Mouse (Mus musculus) intestine, embryonic 14.5 days (tissue): ENCODE measurements around the gene Topaz1. TPM values are rescaled to one million over a fixed set of nuclear protein-coding genes. Genes with fewer than 3 reads are reported as not detected.
A peak's percentile ranks its signal among the peaks of the same experiment; 100 is the strongest.

Experiments
- ATAC-seq: fragments of 200-750 bp; cut with Nextera tagmentation; replicated peaks from 2 replicates; pipeline ENCODE4 v1.8.0; 2017; ENCODE audit warnings: low read depth, moderate number of reproducible peaks, moderate TSS enrichment, moderate library complexity; ENCODE audit not compliant: low FRiP score, low TSS enrichment
- DNase-seq: peaks from one replicate; pipeline ENCODE4 v3.0.0-alpha.2; 2018; ENCODE audit warnings: low spot score
- H3K27ac ChIP-seq: fragments of 300-500 bp; sonication (generic); 2 replicates; pipeline ENCODE4 v1.5.1; 2014; ENCODE audit warnings: low read depth, mild to moderate bottlenecking, control low read depth
- H3K27me3 ChIP-seq: fragments of 300-500 bp; sonication (generic); replicated peaks from 2 replicates; pipeline ENCODE4 v1.6.1; 2014; ENCODE audit warnings: low read length, control low read depth; ENCODE audit not compliant: control insufficient read depth, insufficient read depth
- H3K36me3 ChIP-seq: fragments of 300-500 bp; sonication (generic); 2 replicates; pipeline ENCODE4 v1.6.1; 2014; ENCODE audit warnings: low read length, control low read depth; ENCODE audit not compliant: control insufficient read depth, insufficient read depth
- H3K4me1 ChIP-seq: fragments of 300-500 bp; sonication (generic); replicated peaks from 2 replicates; pipeline ENCODE4 v1.6.1; 2014; ENCODE audit warnings: low read length, control low read depth, mixed read lengths; ENCODE audit not compliant: control insufficient read depth, insufficient read depth
- H3K4me2 ChIP-seq: fragments of 300-500 bp; sonication (generic); 2 replicates; pipeline ENCODE4 v1.6.1; 2014; ENCODE audit warnings: low read length
- H3K4me3 ChIP-seq: fragments of 300-500 bp; sonication (generic); 2 replicates; pipeline ENCODE4 v1.5.1; 2014; ENCODE audit warnings: low read depth, low read length, control low read depth, mixed read lengths
- H3K9ac ChIP-seq: fragments of 300-500 bp; sonication (generic); 2 replicates; pipeline ENCODE4 v1.6.1; 2014; ENCODE audit warnings: mild to moderate bottlenecking, low read length
- H3K9me3 ChIP-seq: fragments of 300-500 bp; sonication (generic); 2 replicates; pipeline ENCODE4 v1.6.1; 2016; ENCODE audit warnings: low read length, control low read depth; ENCODE audit not compliant: control insufficient read depth
- WGBS: fragments of 180-500 bp; shearing (Covaris S2); extraction: QIAGEN DNeasy Blood & Tissue Kit; methylation state at CpG from one replicate; pipeline ENCODE4 v1.1.7; 2014; 5-methylcytosine and 5-hydroxymethylcytosine counted together
- polyA plus RNA-seq: library from polyadenylated mRNA; unstranded; fragments of >200 nt; fragmentation: Nextera tagmentation; extraction: Ambion mirVana; gene quantifications from 2 replicates; pipeline ENCODE4 v1.2.1, GENCODE M21; 2014

Gene Topaz1
- polyA plus RNA-seq, 1 experiment from 2014 or later: not detected

GRCm38 (mm10) chr9:122823374-122824017 is 76.3 kb downstream of the Topaz1 start:
- H3K27me3 ChIP-seq: no peaks in the 10 kb centered on the region
- no peak overlapping the region for H3K4me3 ChIP-seq
- no peak overlapping the region for H3K4me2 ChIP-seq
- no peaks in the 10 kb centered on the region for H3K4me1 ChIP-seq
- no peaks in the 10 kb centered on the region for H3K9me3 ChIP-seq
- WGBS: 63% methylated on average over 5 of the region's 5 CpGs
- DNase-seq: no peak
- ATAC-seq: peak; percentile 53; the same call in 1 of the 2 replicates
- peaks cover 30% of the 10 kb centered on the region for H3K36me3 ChIP-seq
- no peak overlapping the region for H3K27ac ChIP-seq
- no peak overlapping the region for H3K9ac ChIP-seq

GRCm38 (mm10) chr9:122826743-122827142 is 79.6 kb downstream of the Topaz1 start:
- no peak for ATAC-seq
- no peak overlapping the region for H3K9ac ChIP-seq
- no peaks in the 10 kb centered on the region for H3K9me3 ChIP-seq
- H3K4me1 ChIP-seq: no peaks in the 10 kb centered on the region
- H3K36me3 ChIP-seq: peaks cover 19% of the 10 kb centered on the region
- no peak overlapping the region for H3K4me2 ChIP-seq
- WGBS: 68% methylated on average over 4 of the region's 4 CpGs
- no peaks in the 10 kb centered on the region for H3K27me3 ChIP-seq
- H3K4me3 ChIP-seq: no peak overlapping the region
- no peak overlapping the region for H3K27ac ChIP-seq
- no peak for DNase-seq

- Histone ChIP-seq H3K9me3 (no peaks in the 10 kb centered on the region), H3K27ac (no peak overlapping the region), H3K9ac (no peak overlapping the region), H3K4me1 (no peaks in the 10 kb centered on the region), H3K36me3 (peaks cover 15% of the 10 kb centered on the region), H3K4me3 (no peak overlapping the region), H3K27me3 (no peaks in the 10 kb centered on the region), H3K4me2 (no peak overlapping the region)
- 71% methylated on average over 4 of the region's 4 CpGs for WGBS
- DNase-seq: no peak
- ATAC-seq: no peak
Observed at GRCm38 (mm10) chr9:122829826-122830380, 82.8 kb downstream of the Topaz1 start.

GRCm38 (mm10) chr9:122836126-122836525 is 89.0 kb downstream of the Topaz1 start:
- Histone ChIP-seq H3K27ac (peak overlapping the region; percentile 43; the same call in 1 of the 2 replicates), H3K9ac (no peak overlapping the region), H3K4me1 (peaks cover 6% of the 10 kb centered on the region; the same call in 1 of the 2 replicates), H3K36me3 (no peaks in the 10 kb centered on the region), H3K4me2 (no peak overlapping the region), H3K27me3 (no peaks in the 10 kb centered on the region), H3K4me3 (no peak overlapping the region), H3K9me3 (no peaks in the 10 kb centered on the region)
- no peak for ATAC-seq
- DNase-seq: no peak
- WGBS: 71% methylated on average over 9 of the region's 9 CpGs

- Histone ChIP-seq H3K36me3 (no peaks in the 10 kb centered on the region), H3K9me3 (no peaks in the 10 kb centered on the region), H3K4me1 (peaks cover 6% of the 10 kb centered on the region; the same call in 1 of the 2 replicates), H3K4me3 (no peak overlapping the region), H3K9ac (no peak overlapping the region), H3K4me2 (no peak overlapping the region), H3K27ac (peak overlapping the region; percentile 43; the same call in 1 of the 2 replicates), H3K27me3 (no peaks in the 10 kb centered on the region)
- ATAC-seq (peak; percentile 45), DNase-seq (peak; percentile 62)
- 49% methylated on average over 6 of the region's 6 CpGs for WGBS
Observed at GRCm38 (mm10) chr9:122836790-122837189, 89.6 kb downstream of the Topaz1 start.

- H3K4me2 ChIP-seq: no peak overlapping the region
- ATAC-seq (no peak; the same call in 1 of the 2 replicates), DNase-seq (no peak)
- no peak overlapping the region for H3K4me3 ChIP-seq
- H3K27ac ChIP-seq: no peak overlapping the region
- H3K9ac ChIP-seq: no peak overlapping the region
- H3K4me1 ChIP-seq: peaks cover 6% of the 10 kb centered on the region; the same call in 1 of the 2 replicates
- H3K9me3 ChIP-seq: no peaks in the 10 kb centered on the region
- H3K27me3 ChIP-seq: no peaks in the 10 kb centered on the region
- 86% methylated on average over 4 of the region's 4 CpGs for whole genome bisulfite sequencing
- no peaks in the 10 kb centered on the region for H3K36me3 ChIP-seq
Observed at GRCm38 (mm10) chr9:122837216-122837615, 90.1 kb downstream of the Topaz1 start.

GRCm38 (mm10) chr9:122837680-122838079 is 90.5 kb downstream of the Topaz1 start:
- H3K36me3 ChIP-seq: no peaks in the 10 kb centered on the region
- H3K4me2 ChIP-seq: no peak overlapping the region
- no peak overlapping the region for H3K27ac ChIP-seq
- ATAC-seq (peak; percentile 47; the same call in 1 of the 2 replicates), DNase-seq (peak; percentile 63)
- H3K27me3 ChIP-seq: no peaks in the 10 kb centered on the region
- H3K4me3 ChIP-seq: no peak overlapping the region
- no peaks in the 10 kb centered on the region for H3K9me3 ChIP-seq
- 23% methylated on average over 16 of the region's 16 CpGs for WGBS
- H3K4me1 ChIP-seq: peaks cover 6% of the 10 kb centered on the region; the same call in 1 of the 2 replicates
- H3K9ac ChIP-seq: no peak overlapping the region

- ATAC-seq: no peak
- no peak within 1 kb of the TSS for H3K9ac ChIP-seq
- no peak within 1 kb of the TSS for H3K27ac ChIP-seq
- no peak within 1 kb of the TSS for H3K4me2 ChIP-seq
- H3K4me3 ChIP-seq: no peak within 1 kb of the TSS
- DNase-seq: no peak
- H3K4me1 ChIP-seq: no peaks in the 10 kb centered on the region
- 0 out of 2 replicates have a peak, but pooled peaks cover 5% of the 10 kb centered on the region for H3K36me3 ChIP-seq
- no peaks in the 10 kb centered on the region for H3K9me3 ChIP-seq
- 78% methylated on average over 3 of the region's 3 CpGs for WGBS
- H3K27me3 ChIP-seq: no peaks in the 10 kb centered on the region
Observed at GRCm38 (mm10) chr9:122843760-122844159, 96.6 kb downstream of the Topaz1 start, which contains the start of gene Gm35549. Gm35549 (minus strand) TSS chr9:122844035.
